ENCODE assay signal across 15 mouse cellular contexts in genomic region chr1:36061211-36061915, GRCm38 (mm10). TPM values are rescaled to one million over a fixed set of nuclear protein-coding genes. Genes with fewer than 3 reads are reported as not detected.
DNase-seq lines count a peak whose midpoint lies in the region; ATAC-seq and TF ChIP-seq lines count a peak whose summit lies in the region.
"Had no signal": no experiment of that assay in that cellular context is flagged by ENCODE, and none has a peak within 500 bp of the region (broad histone marks: within the 10 kb centered on the region; RNA-seq: fewer than 3 reads in every experiment).

No protein-coding gene starts in this region.

- peak; percentile 14 for DNase-seq in forebrain, embryonic 10.5 days (ENCODE audit: extremely low spot score, low spot score)
- no peak for DNase-seq in lung, embryonic 14.5 days
- no peak for DNase-seq in lung, adult 18-20 months
- peak; percentile 7 for DNase-seq in thymus, postnatal 4 days
- DNase-seq in thymus, postnatal 25 days = no peak
- DNase-seq in limb, embryonic 10.5 days (ENCODE audit: low spot score) = peak; percentile 23
- DNase-seq in kidney, postnatal 10 days = no peak
- DNase-seq: cerebellum, adult 8-10 months; gastrocnemius, adult 2 months; kidney, postnatal 14 days; right cerebral cortex, postnatal 4 days had no signal

- 71% methylated on average over 11 of the region's 11 CpGs for WGBS in forebrain, embryonic 10.5 days
- 69% methylated on average over 11 of the region's 11 CpGs for WGBS in forebrain, embryonic 12.5 days
- WGBS in lung, embryonic 14.5 days = 79% methylated on average over 11 of the region's 11 CpGs
- WGBS in limb, embryonic 10.5 days = 83% methylated on average over 11 of the region's 11 CpGs

- no peak overlapping the region for H3K4me3 ChIP-seq in forebrain, embryonic 10.5 days
- H3K4me3 ChIP-seq in forebrain, embryonic 12.5 days (replicated peaks) = no peak overlapping the region
- no peak overlapping the region for H3K4me3 ChIP-seq in lung, embryonic 14.5 days (ENCODE audit: low read depth, low read length)
- no peak overlapping the region for H3K4me3 ChIP-seq in limb, embryonic 10.5 days
- H3K4me3 ChIP-seq: forebrain, embryonic 13.5 days; gastrocnemius, adult 2 months; intestine, embryonic 15.5 days; stomach, embryonic 15.5 days had no signal

- no peaks in the 10 kb centered on the region for H3K9me3 ChIP-seq in forebrain, embryonic 10.5 days
- no peaks in the 10 kb centered on the region for H3K9me3 ChIP-seq in forebrain, embryonic 12.5 days
- H3K9me3 ChIP-seq in lung, embryonic 14.5 days (ENCODE audit: low read depth, low read length) = no peaks in the 10 kb centered on the region
- no peaks in the 10 kb centered on the region for H3K9me3 ChIP-seq in limb, embryonic 10.5 days (replicated peaks)
- H3K9me3 ChIP-seq: forebrain, embryonic 13.5 days; intestine, embryonic 15.5 days; stomach, embryonic 15.5 days had no signal

- H3K9ac ChIP-seq in forebrain, embryonic 12.5 days = no peak overlapping the region
- H3K9ac ChIP-seq in lung, embryonic 14.5 days = no peak overlapping the region
- H3K9ac ChIP-seq: forebrain, embryonic 13.5 days; intestine, embryonic 15.5 days; stomach, embryonic 15.5 days had no signal

- H3K27me3 ChIP-seq in forebrain, embryonic 10.5 days (ENCODE audit: poor library complexity, severe bottlenecking) = peaks cover 45% of the 10 kb centered on the region
- peaks cover 42% of the 10 kb centered on the region for H3K27me3 ChIP-seq in forebrain, embryonic 12.5 days
- peaks cover 3% of the 10 kb centered on the region; the same call in 1 of the 2 replicates for H3K27me3 ChIP-seq in lung, embryonic 14.5 days (ENCODE audit: insufficient read depth, low read length)
- H3K27me3 ChIP-seq in limb, embryonic 10.5 days (ENCODE audit: low read depth, poor library complexity, severe bottlenecking) = peaks cover 12% of the 10 kb centered on the region
- H3K27me3 ChIP-seq: intestine, embryonic 15.5 days; stomach, embryonic 15.5 days had no signal

- no peaks in the 10 kb centered on the region for H3K36me3 ChIP-seq in forebrain, embryonic 10.5 days (replicated peaks)
- no peaks in the 10 kb centered on the region for H3K36me3 ChIP-seq in forebrain, embryonic 12.5 days (replicated peaks)
- no peaks in the 10 kb centered on the region for H3K36me3 ChIP-seq in lung, embryonic 14.5 days (ENCODE audit: insufficient read depth)
- no peaks in the 10 kb centered on the region for H3K36me3 ChIP-seq in limb, embryonic 10.5 days
- H3K36me3 ChIP-seq: intestine, embryonic 15.5 days; stomach, embryonic 15.5 days had no signal

- peak overlapping the region; percentile 78 for H3K27ac ChIP-seq in forebrain, embryonic 10.5 days
- H3K27ac ChIP-seq in forebrain, embryonic 12.5 days = no peak overlapping the region
- H3K27ac ChIP-seq in lung, embryonic 14.5 days (ENCODE audit: low read depth) = peak overlapping the region; percentile 71
- H3K27ac ChIP-seq in limb, embryonic 10.5 days = no peak overlapping the region
- H3K27ac ChIP-seq: forebrain, embryonic 13.5 days; gastrocnemius, adult 2 months; intestine, embryonic 15.5 days had no signal

- H3K4me2 ChIP-seq in forebrain, embryonic 12.5 days = no peak overlapping the region
- no peak overlapping the region for H3K4me2 ChIP-seq in lung, embryonic 14.5 days
- H3K4me2 ChIP-seq: forebrain, embryonic 13.5 days; intestine, embryonic 15.5 days; stomach, embryonic 15.5 days had no signal

- peaks cover 75% of the 10 kb centered on the region for H3K4me1 ChIP-seq in forebrain, embryonic 10.5 days
- peaks cover 58% of the 10 kb centered on the region for H3K4me1 ChIP-seq in forebrain, embryonic 12.5 days
- H3K4me1 ChIP-seq in lung, embryonic 14.5 days (ENCODE audit: insufficient read depth) = peaks cover 7% of the 10 kb centered on the region; the same call in 1 of the 2 replicates
- H3K4me1 ChIP-seq in limb, embryonic 10.5 days = peaks cover 28% of the 10 kb centered on the region

- no peak for ATAC-seq in forebrain, embryonic 12.5 days (ENCODE audit: low FRiP score)
- ATAC-seq in lung, embryonic 14.5 days (ENCODE audit: insufficient read depth) = no peak
- ATAC-seq: forebrain, embryonic 13.5 days; intestine, embryonic 15.5 days had no signal

- no peak for TF ChIP-seq CTCF in lung, embryonic 14.5 days (IDR thresholded peaks at IDR 0.05; ENCODE audit: low read depth)

RNA-seq across cellular contexts. Expression of gene Hs6st1, which starts 6.8 kb away (rescaled TPM):
- 4.2 TPM in 2 replicates for polyA plus RNA-seq in forebrain, embryonic 10.5 days (2016; fragmentation: Nextera tagmentation; extraction: Ambion mirVana)
- polyA plus RNA-seq in forebrain, embryonic 12.5 days (2016; fragmentation: Nextera tagmentation; extraction: Ambion mirVana) = 5.1 and 8.4 TPM in 2 replicates
- polyA plus RNA-seq in lung, embryonic 14.5 days (2014; fragmentation: Nextera tagmentation; extraction: Ambion mirVana) = 14.2 and 16.2 TPM in 2 replicates
- polyA plus RNA-seq in limb, embryonic 10.5 days (2016; fragmentation: Nextera tagmentation; extraction: Ambion mirVana) = 3.0 and 3.6 TPM in 2 replicates

Comparison
In these comparisons a context has a peak if more than half of its experiments do, and no peak if none do; other contexts are left out.
1. DNase-seq: peak in forebrain, embryonic 10.5 days (single experiment), thymus, postnatal 4 days (single experiment) and limb, embryonic 10.5 days (single experiment); none in lung, embryonic 14.5 days (single experiment), lung, adult 18-20 months (0 of 2), thymus, postnatal 25 days (single experiment) and kidney, postnatal 10 days (single experiment).
2. H3K27ac ChIP-seq: peak in forebrain, embryonic 10.5 days (single experiment) and lung, embryonic 14.5 days (single experiment); none in forebrain, embryonic 12.5 days (single experiment) and limb, embryonic 10.5 days (single experiment).